Mouse (Mus musculus): ENCODE results near the gene 1700012A03Rik. TPM values are rescaled to one million over a fixed set of nuclear protein-coding genes. Genes with fewer than 3 reads are reported as not detected.

Gene 1700012A03Rik
- polyA plus RNA-seq (2015; fragmentation: Nextera tagmentation; extraction: Ambion mirVana) = not detected in 2 replicates

DNA sequence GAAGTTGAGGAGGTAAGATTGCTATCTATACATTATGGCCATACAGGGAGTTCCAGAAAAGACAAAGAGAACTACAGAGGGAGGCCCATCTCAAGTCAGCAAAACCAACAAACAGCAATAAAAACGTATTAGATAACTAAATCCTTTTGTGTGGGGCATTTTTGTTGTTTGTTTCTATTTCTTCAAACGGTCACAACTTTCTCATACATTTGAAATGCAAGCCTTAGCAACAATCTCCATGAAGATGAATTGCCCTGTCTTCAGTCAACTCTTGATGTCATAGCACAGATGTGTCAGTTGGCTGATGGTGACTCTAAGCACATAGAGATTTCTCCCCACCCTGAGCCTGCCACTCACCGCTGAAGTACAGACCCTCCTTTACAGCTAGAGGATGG is at the start of gene 1700012A03Rik:
Gene 1700012A03Rik (plus strand): TSS at position 296 of the 395 bp plus-strand sequence.
- ATAC-seq (ENCODE audit: insufficient number of reproducible peaks, low FRiP score, low TSS enrichment, low read depth) = no peak
- 72% methylated on average over 3 of the region's 3 CpGs for WGBS
- no peaks in the 10 kb centered on the region for H3K27me3 ChIP-seq
- H3K36me3 ChIP-seq = no peaks in the 10 kb centered on the region
- H3K4me3 ChIP-seq (replicated peaks) = no peak within 1 kb of the TSS
- no peaks in the 10 kb centered on the region for H3K9me3 ChIP-seq (replicated peaks)
- H3K27ac ChIP-seq (replicated peaks) = no peak within 1 kb of the TSS
- no peaks in the 10 kb centered on the region for H3K4me1 ChIP-seq
- no peak within 1 kb of the TSS for H3K9ac ChIP-seq
- no peak within 1 kb of the TSS for H3K4me2 ChIP-seq (replicated peaks)

DNA sequence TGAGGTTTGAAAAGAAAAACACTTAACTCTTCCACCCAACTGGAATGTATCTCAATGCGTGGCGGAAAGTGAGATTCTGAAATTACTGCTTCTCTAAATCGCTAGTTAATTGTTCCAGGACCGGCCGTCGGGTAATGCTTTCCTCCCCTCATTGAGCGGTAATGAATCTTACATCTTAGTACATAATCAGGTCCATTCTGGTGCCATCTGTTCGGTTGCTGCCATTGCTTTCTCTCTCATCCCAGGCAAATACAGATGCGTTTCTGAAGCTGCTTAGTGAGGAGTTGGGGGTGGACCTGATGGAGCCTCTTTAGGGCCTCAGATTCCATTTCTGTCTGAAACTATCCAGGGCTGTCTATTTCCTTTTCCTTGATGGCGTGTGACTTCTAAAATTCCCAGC is 45.8 kb upstream of the 1700012A03Rik start:
- Histone ChIP-seq H3K36me3 (no peaks in the 10 kb centered on the region), H3K27me3 (no peaks in the 10 kb centered on the region), H3K9ac (no peak overlapping the region), H3K4me2 (replicated peaks) (no peak overlapping the region), H3K9me3 (replicated peaks) (no peaks in the 10 kb centered on the region), H3K4me3 (replicated peaks) (no peak overlapping the region), H3K4me1 (no peaks in the 10 kb centered on the region), H3K27ac (replicated peaks) (no peak overlapping the region)
- WGBS = 71% methylated on average over 10 of the region's 10 CpGs
- ATAC-seq (ENCODE audit: insufficient number of reproducible peaks, low FRiP score, low TSS enrichment, low read depth) = no peak

DNA sequence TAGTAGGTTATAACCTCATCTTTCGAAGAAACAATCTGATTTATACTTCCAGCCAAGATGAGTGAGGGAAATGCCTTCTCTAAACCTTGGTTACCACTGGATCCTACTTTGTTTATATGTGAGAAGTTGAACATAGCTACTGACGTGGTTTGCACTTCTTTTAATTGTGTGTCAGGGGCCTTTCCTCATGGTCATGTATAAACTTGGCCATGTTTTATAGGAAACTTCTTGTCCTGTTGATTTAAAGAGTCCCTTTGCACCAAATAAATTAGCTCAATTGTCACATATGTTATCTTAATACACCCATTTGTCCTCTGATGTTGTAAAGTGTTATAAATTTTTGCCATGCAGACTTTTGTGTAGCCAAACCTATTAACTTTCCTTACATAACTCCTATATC is 44.1 kb upstream of the 1700012A03Rik start:
- Histone ChIP-seq H3K9me3 (replicated peaks) (no peaks in the 10 kb centered on the region), H3K4me2 (replicated peaks) (no peak overlapping the region), H3K27me3 (no peaks in the 10 kb centered on the region), H3K4me1 (no peaks in the 10 kb centered on the region), H3K36me3 (no peaks in the 10 kb centered on the region), H3K27ac (replicated peaks) (no peak overlapping the region), H3K9ac (no peak overlapping the region), H3K4me3 (replicated peaks) (no peak overlapping the region)
- 72% methylated on average over 2 of the region's 2 CpGs for WGBS
- ATAC-seq (ENCODE audit: insufficient number of reproducible peaks, low FRiP score, low TSS enrichment, low read depth) = no peak

DNA sequence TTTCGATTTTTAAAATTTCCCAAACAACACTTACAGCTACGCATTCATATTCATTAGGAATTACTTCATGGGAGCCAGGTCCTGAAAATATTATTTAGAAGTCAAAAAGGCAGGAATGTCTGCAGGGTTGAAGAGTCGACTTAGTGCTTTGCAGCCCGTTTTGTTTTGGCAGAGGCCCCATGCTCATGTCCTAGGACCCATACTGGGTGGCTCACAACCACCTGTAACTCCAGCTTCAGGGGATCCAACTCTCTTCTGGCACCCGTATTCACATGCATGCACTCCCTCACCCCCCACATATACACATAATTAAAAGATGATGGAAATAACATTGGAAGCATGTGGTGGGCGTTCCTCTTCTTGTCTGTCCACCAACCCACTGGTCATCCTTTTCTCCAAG is 43.7 kb upstream of the 1700012A03Rik start:
- Histone ChIP-seq H3K27me3 (no peaks in the 10 kb centered on the region), H3K9ac (no peak overlapping the region), H3K4me3 (replicated peaks) (no peak overlapping the region), H3K4me1 (no peaks in the 10 kb centered on the region), H3K27ac (replicated peaks) (no peak overlapping the region), H3K9me3 (replicated peaks) (no peaks in the 10 kb centered on the region), H3K4me2 (replicated peaks) (no peak overlapping the region), H3K36me3 (no peaks in the 10 kb centered on the region)
- WGBS = 73% methylated on average over 6 of the region's 6 CpGs
- ATAC-seq (ENCODE audit: insufficient number of reproducible peaks, low FRiP score, low TSS enrichment, low read depth) = no peak

DNA sequence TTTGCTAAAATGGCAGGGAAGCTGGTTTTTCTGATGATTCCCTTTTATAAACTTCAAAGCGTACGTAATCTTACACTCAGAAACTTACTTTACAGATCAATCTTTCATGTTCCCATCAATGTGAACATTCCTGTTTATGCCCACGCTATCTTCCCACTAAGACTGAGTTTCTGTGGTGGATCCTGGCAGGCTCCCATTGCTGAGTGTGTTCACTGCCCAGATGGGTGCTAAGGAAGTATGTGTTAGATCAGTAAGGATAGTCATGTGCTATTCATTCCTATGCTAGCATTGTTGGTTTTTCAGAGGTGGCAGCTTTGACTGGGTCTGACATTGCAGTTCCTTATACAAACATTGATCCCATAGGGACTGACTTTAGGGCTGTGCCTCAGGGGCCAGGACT is 42.7 kb upstream of the 1700012A03Rik start:
- Histone ChIP-seq H3K9me3 (replicated peaks) (no peaks in the 10 kb centered on the region), H3K4me1 (no peaks in the 10 kb centered on the region), H3K9ac (no peak overlapping the region), H3K4me3 (replicated peaks) (no peak overlapping the region), H3K27me3 (no peaks in the 10 kb centered on the region), H3K36me3 (no peaks in the 10 kb centered on the region), H3K4me2 (replicated peaks) (no peak overlapping the region), H3K27ac (replicated peaks) (no peak overlapping the region)
- WGBS = 90% methylated on average over 3 of the region's 3 CpGs
- ATAC-seq (ENCODE audit: insufficient number of reproducible peaks, low FRiP score, low TSS enrichment, low read depth) = no peak

DNA sequence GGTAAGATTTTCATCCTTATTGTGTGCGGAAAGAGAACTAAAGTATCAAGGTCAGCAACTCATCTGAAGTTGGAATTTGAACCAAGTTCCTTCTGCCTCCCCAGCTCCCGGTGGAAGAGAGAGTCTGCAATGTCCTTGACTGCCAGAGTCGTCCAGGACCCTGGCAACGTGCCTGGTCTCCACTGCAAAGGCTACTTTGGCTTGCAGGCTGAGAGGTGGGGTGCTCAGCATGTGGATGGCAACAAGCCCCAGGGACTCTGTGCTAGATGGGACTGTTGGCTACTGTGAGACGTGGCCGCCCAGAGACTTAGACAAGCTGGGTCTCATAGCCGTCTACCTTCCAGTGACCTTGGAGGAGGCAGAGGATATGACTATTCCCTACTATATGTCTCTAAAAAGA is 33.2 kb upstream of the 1700012A03Rik start:
- Histone ChIP-seq H3K9ac (no peak overlapping the region), H3K4me3 (replicated peaks) (no peak overlapping the region), H3K27ac (replicated peaks) (no peak overlapping the region), H3K9me3 (replicated peaks) (no peaks in the 10 kb centered on the region), H3K27me3 (no peaks in the 10 kb centered on the region), H3K4me2 (replicated peaks) (no peak overlapping the region), H3K4me1 (0 out of 2 replicates have a peak, but pooled peaks cover 3% of the 10 kb centered on the region), H3K36me3 (no peaks in the 10 kb centered on the region)
- WGBS = 80% methylated on average over 7 of the region's 7 CpGs
- no peak for ATAC-seq (ENCODE audit: insufficient number of reproducible peaks, low FRiP score, low TSS enrichment, low read depth)

DNA sequence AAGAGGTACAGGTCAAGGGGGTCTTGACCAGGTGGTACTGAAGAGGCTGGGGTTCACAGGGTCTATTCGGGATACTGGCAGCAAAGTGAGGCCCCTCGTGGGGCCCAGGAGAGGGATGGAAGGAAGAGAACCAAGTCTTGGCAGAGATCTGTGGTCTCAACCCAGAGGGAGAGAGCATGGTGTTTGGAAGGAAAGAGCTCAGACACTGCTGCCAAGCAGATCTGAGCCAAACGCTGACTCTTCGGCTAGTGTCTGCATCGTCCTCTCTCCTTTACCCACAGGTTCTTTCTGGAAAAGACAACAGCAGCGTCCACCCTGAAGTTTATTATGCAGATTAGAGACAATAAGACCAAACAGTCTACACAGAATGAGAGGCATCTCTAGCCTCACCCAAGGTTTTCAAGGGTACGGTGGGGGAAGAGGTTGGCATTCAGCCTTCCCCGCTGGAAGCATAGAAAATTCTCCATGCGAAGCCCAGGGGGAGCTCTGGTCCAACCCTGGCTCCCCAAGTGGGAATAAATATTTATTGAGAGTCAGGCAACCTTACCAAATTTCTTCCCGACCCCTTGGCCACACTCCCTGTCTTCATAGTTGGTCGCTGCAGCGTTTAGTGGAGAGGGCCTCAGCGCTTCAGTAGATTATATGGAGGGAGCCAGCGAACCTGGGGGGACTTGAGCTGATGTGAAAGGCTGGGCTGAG is 32.5 kb upstream of the 1700012A03Rik start:
- no peaks in the 10 kb centered on the region for H3K36me3 ChIP-seq
- no peak overlapping the region for H3K9ac ChIP-seq
- 68% methylated on average over 14 of the region's 14 CpGs for WGBS
- no peak overlapping the region for H3K4me3 ChIP-seq (replicated peaks)
- H3K4me1 ChIP-seq = 0 out of 2 replicates have a peak, but pooled peaks cover 3% of the 10 kb centered on the region
- H3K27ac ChIP-seq (replicated peaks) = no peak overlapping the region
- H3K4me2 ChIP-seq (replicated peaks) = no peak overlapping the region
- H3K27me3 ChIP-seq = no peaks in the 10 kb centered on the region
- no peaks in the 10 kb centered on the region for H3K9me3 ChIP-seq (replicated peaks)
- ATAC-seq (ENCODE audit: insufficient number of reproducible peaks, low FRiP score, low TSS enrichment, low read depth) = no peak

DNA sequence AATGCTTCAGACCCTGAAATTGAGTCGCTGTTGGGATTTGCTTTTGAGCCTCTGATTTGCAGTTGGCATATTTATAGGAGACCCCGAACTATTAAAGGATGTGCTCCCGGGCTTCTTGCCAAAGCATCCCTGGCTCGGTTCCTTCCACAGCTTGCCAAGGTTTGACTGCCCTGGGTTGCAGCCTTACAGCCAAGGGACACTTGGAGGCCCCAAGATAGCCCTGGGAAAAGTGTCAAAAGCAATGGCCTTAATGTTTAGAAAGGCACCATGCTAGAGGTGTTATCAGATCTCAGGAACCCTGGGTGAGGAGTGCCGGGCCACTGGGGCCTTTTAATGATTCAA is 32.0 kb upstream of the 1700012A03Rik start:
- no peak overlapping the region for H3K9ac ChIP-seq
- 0 out of 2 replicates have a peak, but pooled peaks cover 3% of the 10 kb centered on the region for H3K4me1 ChIP-seq
- H3K4me3 ChIP-seq (replicated peaks) = no peak overlapping the region
- no peaks in the 10 kb centered on the region for H3K27me3 ChIP-seq
- no peak overlapping the region for H3K4me2 ChIP-seq (replicated peaks)
- H3K27ac ChIP-seq (replicated peaks) = no peak overlapping the region
- H3K9me3 ChIP-seq (replicated peaks) = no peaks in the 10 kb centered on the region
- 47% methylated on average over 5 of the region's 5 CpGs for WGBS
- H3K36me3 ChIP-seq = no peaks in the 10 kb centered on the region
- no peak for ATAC-seq (ENCODE audit: insufficient number of reproducible peaks, low FRiP score, low TSS enrichment, low read depth)

DNA sequence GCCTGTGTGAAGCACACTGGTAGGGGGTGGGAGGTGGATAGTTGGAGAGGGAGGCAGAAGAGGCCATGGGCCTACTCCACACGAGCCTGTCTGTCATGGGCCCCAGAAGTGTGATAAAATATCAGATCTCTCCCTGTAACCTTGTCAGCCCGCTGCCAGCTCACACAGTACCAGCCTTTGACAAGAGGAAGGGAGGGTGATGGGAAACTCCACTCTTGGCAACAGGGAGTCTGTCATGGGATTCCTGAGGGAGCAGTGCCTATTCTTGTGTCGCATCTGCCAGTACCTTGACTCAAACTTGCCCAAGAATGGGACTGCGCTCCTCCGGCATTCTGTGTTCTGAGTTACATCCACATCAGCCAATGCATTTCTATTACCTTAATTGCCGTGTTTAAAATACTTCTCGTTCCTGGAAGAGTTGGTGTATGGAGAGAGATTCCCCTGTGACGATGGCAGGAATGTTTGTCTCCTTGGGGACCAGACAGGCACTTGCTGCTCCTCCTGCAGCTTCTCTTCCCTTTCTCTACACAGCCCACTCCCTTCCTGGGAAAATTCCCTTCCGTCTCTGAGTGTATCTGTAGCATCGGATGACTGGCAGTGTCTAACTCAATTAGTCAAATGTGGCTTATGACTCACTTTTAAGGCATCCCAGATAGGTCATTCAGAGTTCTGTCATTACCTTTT is 28.1 kb upstream of the 1700012A03Rik start:
- no peaks in the 10 kb centered on the region for H3K36me3 ChIP-seq
- 0 out of 2 replicates have a peak, but pooled peaks cover 3% of the 10 kb centered on the region for H3K4me1 ChIP-seq
- no peak for ATAC-seq (ENCODE audit: insufficient number of reproducible peaks, low FRiP score, low TSS enrichment, low read depth)
- 73% methylated on average over 10 of the region's 10 CpGs for WGBS
- no peaks in the 10 kb centered on the region for H3K27me3 ChIP-seq
- no peaks in the 10 kb centered on the region for H3K9me3 ChIP-seq (replicated peaks)
- no peak overlapping the region for H3K4me3 ChIP-seq (replicated peaks)
- H3K4me2 ChIP-seq (replicated peaks) = no peak overlapping the region
- no peak overlapping the region for H3K9ac ChIP-seq
- no peak overlapping the region for H3K27ac ChIP-seq (replicated peaks)

DNA sequence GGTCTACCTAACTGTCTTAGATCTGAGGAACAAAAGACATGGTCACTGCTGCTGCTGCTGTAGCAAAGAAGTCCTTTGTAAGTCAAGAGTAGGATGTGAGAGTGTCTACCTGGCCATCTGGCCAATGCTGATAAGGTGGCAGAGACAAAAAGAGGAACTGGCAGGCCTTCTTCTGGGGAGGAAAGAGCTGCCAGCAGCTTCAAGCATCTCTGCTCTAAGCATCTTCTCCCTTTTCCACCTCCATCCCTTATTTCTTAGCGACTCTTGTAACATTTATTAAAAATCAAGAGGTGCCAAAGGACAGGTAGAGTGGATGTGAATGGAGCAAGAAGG is 27.5 kb upstream of the 1700012A03Rik start:
- H3K27me3 ChIP-seq = no peaks in the 10 kb centered on the region
- H3K4me2 ChIP-seq (replicated peaks) = no peak overlapping the region
- no peaks in the 10 kb centered on the region for H3K9me3 ChIP-seq (replicated peaks)
- 95% methylated on average over 1 of the region's 1 CpGs for WGBS
- H3K4me1 ChIP-seq = 0 out of 2 replicates have a peak, but pooled peaks cover 3% of the 10 kb centered on the region
- H3K36me3 ChIP-seq = no peaks in the 10 kb centered on the region
- no peak overlapping the region for H3K27ac ChIP-seq (replicated peaks)
- H3K9ac ChIP-seq = no peak overlapping the region
- ATAC-seq (ENCODE audit: insufficient number of reproducible peaks, low FRiP score, low TSS enrichment, low read depth) = no peak
- H3K4me3 ChIP-seq (replicated peaks) = no peak overlapping the region

DNA sequence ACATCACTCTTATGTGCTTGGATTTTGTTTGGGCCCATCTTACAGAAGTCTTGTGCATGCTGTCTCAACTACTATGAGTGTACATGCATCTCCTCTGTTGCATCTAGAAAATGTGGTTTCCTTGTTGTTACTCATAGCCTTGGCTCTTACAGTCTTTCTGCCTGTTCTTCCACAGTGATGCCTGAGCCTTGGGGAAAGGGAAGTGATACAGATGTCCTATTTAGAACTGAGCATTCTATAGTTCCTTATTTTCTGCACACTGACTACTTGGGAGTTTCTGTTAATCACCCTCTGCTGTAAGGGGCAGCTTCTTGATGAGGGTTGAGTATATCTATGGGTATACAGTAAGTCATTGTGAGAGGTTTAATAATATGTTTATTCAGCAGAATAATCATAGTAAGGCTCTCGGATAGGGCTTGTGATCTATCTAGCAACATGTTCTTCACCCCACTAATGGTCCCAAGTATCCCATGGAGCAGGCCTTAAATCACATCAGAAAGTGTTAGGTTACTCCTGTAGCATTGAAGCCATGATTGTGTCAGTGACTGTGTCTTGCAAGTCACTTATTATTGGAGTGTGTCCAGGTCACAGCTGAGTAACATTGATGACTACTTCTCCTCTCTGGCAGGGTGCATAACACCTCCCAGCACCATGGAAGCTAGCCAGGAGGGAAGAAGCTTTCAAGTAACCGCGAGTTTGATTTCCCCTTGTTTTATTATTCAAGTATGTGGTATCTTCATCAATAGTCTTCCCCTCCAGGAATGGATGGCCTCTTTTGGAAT is 21.6 kb upstream of the 1700012A03Rik start:
- ATAC-seq (ENCODE audit: insufficient number of reproducible peaks, low FRiP score, low TSS enrichment, low read depth) = no peak
- 87% methylated on average over 3 of the region's 3 CpGs for WGBS
- Histone ChIP-seq H3K27me3 (no peaks in the 10 kb centered on the region), H3K9ac (no peak overlapping the region), H3K27ac (replicated peaks) (no peak overlapping the region), H3K4me3 (replicated peaks) (no peak overlapping the region), H3K4me2 (replicated peaks) (no peak overlapping the region), H3K4me1 (no peaks in the 10 kb centered on the region), H3K9me3 (replicated peaks) (no peaks in the 10 kb centered on the region), H3K36me3 (no peaks in the 10 kb centered on the region)

All from embryonic facial prominence, embryonic 15.5 days (tissue).